Mouse (Mus musculus): ENCODE measurements around the gene Cdx2. TPM values are rescaled to one million over a fixed set of nuclear protein-coding genes. Genes with fewer than 3 reads are reported as not detected.

Gene Cdx2
- total and polyA plus RNA-seq, 3 experiments: not detected

GRCm38 (mm10) chr5:147322183-147322582 lies 15.1 kb upstream of the Cdx2 start, which contains the start of gene Urad:
Gene Urad, minus strand, starts transcription at chr5:147322440.
- no peak within 1 kb of the TSS for H3K4me3 ChIP-seq
- intact Hi-C loops (cut with DNase I): loop anchor here (5.0 kb wide), 1 partner anchor 615 kb away; no protein-coding TSS in a partner anchor
- no peaks in the 10 kb centered on the region for H3K4me1 ChIP-seq (ENCODE audit: control insufficient read depth, insufficient read depth, low read length)
- H3K9ac ChIP-seq (ENCODE audit: low read depth, low read length): no peak within 1 kb of the TSS
- TF ChIP-seq POLR2A (IDR thresholded peaks at IDR 0.05; ENCODE audit: insufficient read depth, low read depth, low read length) (no peak), CTCF (IDR thresholded peaks at IDR 0.05) (no peak), EP300 (IDR thresholded peaks at IDR 0.05; ENCODE audit: insufficient read depth, low read depth, low read length) (no peak)
- no peak within 1 kb of the TSS for H3K27ac ChIP-seq
- 63% methylated on average over 8 of the region's 8 CpGs for WGBS
- no peak for DNase-seq
- H3K79me2 ChIP-seq (replicated peaks; ENCODE audit: control insufficient read depth, insufficient read depth, low read length): no peaks in the 10 kb centered on the region
- H3K27me3 ChIP-seq (ENCODE audit: control insufficient read depth, insufficient read depth, low read length): no peaks in the 10 kb centered on the region; the same call in 1 of the 2 replicates
- H3K36me3 ChIP-seq (ENCODE audit: control insufficient read depth, insufficient read depth, low read length): no peaks in the 10 kb centered on the region

- peaks cover 12% of the 10 kb centered on the region for H3K27me3 ChIP-seq (ENCODE audit: control insufficient read depth, insufficient read depth, low read length)
- no peak overlapping the region for H3K9ac ChIP-seq (ENCODE audit: low read depth, low read length)
- H3K4me1 ChIP-seq (ENCODE audit: control insufficient read depth, insufficient read depth, low read length): no peaks in the 10 kb centered on the region
- H3K27ac ChIP-seq: no peak overlapping the region
- no peaks in the 10 kb centered on the region for H3K36me3 ChIP-seq (ENCODE audit: control insufficient read depth, insufficient read depth, low read length)
- no peak for DNase-seq
- H3K79me2 ChIP-seq (replicated peaks; ENCODE audit: control insufficient read depth, insufficient read depth, low read length): no peaks in the 10 kb centered on the region
- H3K4me3 ChIP-seq: no peak overlapping the region
- TF ChIP-seq EP300 (IDR thresholded peaks at IDR 0.05; ENCODE audit: insufficient read depth, low read depth, low read length): no peak
- TF ChIP-seq CTCF (IDR thresholded peaks at IDR 0.05): peak; percentile 88
- intact Hi-C loops (cut with DNase I): loop anchor here (1.0 to 5.0 kb wide), 5 partner anchors 337 to 642 kb away; no protein-coding TSS in a partner anchor
Observed at GRCm38 (mm10) chr5:147319653-147320052, 12.6 kb upstream of the Cdx2 start.

- WGBS: 30% methylated on average over 7 of the region's 7 CpGs
- H3K79me2 ChIP-seq (replicated peaks; ENCODE audit: control insufficient read depth, insufficient read depth, low read length): no peaks in the 10 kb centered on the region
- no peaks in the 10 kb centered on the region for H3K4me1 ChIP-seq (ENCODE audit: control insufficient read depth, insufficient read depth, low read length)
- TF ChIP-seq EP300 (IDR thresholded peaks at IDR 0.05; ENCODE audit: insufficient read depth, low read depth, low read length) (no peak), CTCF (IDR thresholded peaks at IDR 0.05) (peak; percentile 51), POLR2A (IDR thresholded peaks at IDR 0.05; ENCODE audit: insufficient read depth, low read depth, low read length) (no peak)
- H3K4me3 ChIP-seq: no peak overlapping the region
- intact Hi-C loops (cut with DNase I): loop anchor here (5.0 kb wide), 2 partner anchors 336 to 641 kb away; no protein-coding TSS in a partner anchor
- H3K36me3 ChIP-seq (ENCODE audit: control insufficient read depth, insufficient read depth, low read length): no peaks in the 10 kb centered on the region
- peaks cover 13% of the 10 kb centered on the region for H3K27me3 ChIP-seq (ENCODE audit: control insufficient read depth, insufficient read depth, low read length)
- H3K27ac ChIP-seq: no peak overlapping the region
- no peak overlapping the region for H3K9ac ChIP-seq (ENCODE audit: low read depth, low read length)
- no peak for DNase-seq
Observed at GRCm38 (mm10) chr5:147317991-147318390, 10.9 kb upstream of the Cdx2 start.

GRCm38 (mm10) chr5:147317321-147317720 lies 10.3 kb upstream of the Cdx2 start:
- intact Hi-C loops (cut with DNase I): loop anchor here (5.0 kb wide), 2 partner anchors 335 to 640 kb away; no protein-coding TSS in a partner anchor
- no peak overlapping the region for H3K27ac ChIP-seq
- H3K36me3 ChIP-seq (ENCODE audit: control insufficient read depth, insufficient read depth, low read length): no peaks in the 10 kb centered on the region
- H3K79me2 ChIP-seq (replicated peaks; ENCODE audit: control insufficient read depth, insufficient read depth, low read length): no peaks in the 10 kb centered on the region
- peaks cover 13% of the 10 kb centered on the region for H3K27me3 ChIP-seq (ENCODE audit: control insufficient read depth, insufficient read depth, low read length)
- H3K4me3 ChIP-seq: no peak overlapping the region
- H3K9ac ChIP-seq (ENCODE audit: low read depth, low read length): no peak overlapping the region
- whole genome bisulfite sequencing: 12% methylated on average over 7 of the region's 7 CpGs
- no peaks in the 10 kb centered on the region for H3K4me1 ChIP-seq (ENCODE audit: control insufficient read depth, insufficient read depth, low read length)
- TF ChIP-seq CTCF (IDR thresholded peaks at IDR 0.05): no peak
- TF ChIP-seq POLR2A (IDR thresholded peaks at IDR 0.05; ENCODE audit: insufficient read depth, low read depth, low read length): no peak
- TF ChIP-seq EP300 (IDR thresholded peaks at IDR 0.05; ENCODE audit: insufficient read depth, low read depth, low read length): no peak
- no peak for DNase-seq

- Histone ChIP-seq H3K79me2 (replicated peaks; ENCODE audit: control insufficient read depth, insufficient read depth, low read length) (no peaks in the 10 kb centered on the region), H3K4me1 (ENCODE audit: control insufficient read depth, insufficient read depth, low read length) (no peaks in the 10 kb centered on the region), H3K9ac (ENCODE audit: low read depth, low read length) (no peak overlapping the region), H3K4me3 (no peak overlapping the region), H3K27ac (no peak overlapping the region), H3K36me3 (ENCODE audit: control insufficient read depth, insufficient read depth, low read length) (no peaks in the 10 kb centered on the region), H3K27me3 (ENCODE audit: control insufficient read depth, insufficient read depth, low read length) (peaks cover 17% of the 10 kb centered on the region)
- TF ChIP-seq POLR2A (IDR thresholded peaks at IDR 0.05; ENCODE audit: insufficient read depth, low read depth, low read length) (no peak), EP300 (IDR thresholded peaks at IDR 0.05; ENCODE audit: insufficient read depth, low read depth, low read length) (no peak), CTCF (IDR thresholded peaks at IDR 0.05) (no peak)
- no peak for DNase-seq
- intact Hi-C loops (cut with DNase I): loop anchor here (5.0 kb wide), 2 partner anchors 333 to 638 kb away; no protein-coding TSS in a partner anchor
- 5% methylated on average over 25 of the region's 25 CpGs for WGBS
Observed at GRCm38 (mm10) chr5:147315432-147316075, 8.5 kb upstream of the Cdx2 start.

Data from heart, adult 2 months (tissue).